Mouse (Mus musculus): ENCODE data around the gene Prl2c3. TPM values are rescaled to one million over a fixed set of nuclear protein-coding genes. Genes with fewer than 3 reads are reported as not detected.
"Not testable (repeated sequence)": the region's sequence is repeated elsewhere in the genome, so short reads cannot be mapped to it uniquely, and the experiment has no call there.

Gene Prl2c3
- polyA plus RNA-seq, 1 experiment from 2014 or later: not detected

- Histone ChIP-seq H3K36me3 (ENCODE audit: control insufficient read depth, insufficient read depth, low read length) (no peaks in the 10 kb centered on the region), H3K4me1 (ENCODE audit: control insufficient read depth, insufficient read depth, low read length) (no peaks in the 10 kb centered on the region), H3K9ac (ENCODE audit: low read depth, low read length) (no peak overlapping the region), H3K4me2 (no peak overlapping the region), H3K27me3 (ENCODE audit: control insufficient read depth, insufficient read depth, low read length) (no peaks in the 10 kb centered on the region), H3K9me3 (replicated peaks; ENCODE audit: control insufficient read depth, low read length) (peaks cover 16% of the 10 kb centered on the region), H3K27ac (ENCODE audit: low read depth, low read length) (no peak overlapping the region), H3K4me3 (ENCODE audit: low read depth, low read length) (no peak overlapping the region)
- no peak for ATAC-seq (replicated peaks; ENCODE audit: insufficient number of reproducible peaks, low FRiP score, low TSS enrichment)
- WGBS (ENCODE audit: insufficient replicate concordance): 54% methylated on average over 2 of the region's 2 CpGs
Observed at GRCm38 (mm10) chr13:12809591-12809990, 9.7 kb upstream of the Prl2c3 start.

DNA sequence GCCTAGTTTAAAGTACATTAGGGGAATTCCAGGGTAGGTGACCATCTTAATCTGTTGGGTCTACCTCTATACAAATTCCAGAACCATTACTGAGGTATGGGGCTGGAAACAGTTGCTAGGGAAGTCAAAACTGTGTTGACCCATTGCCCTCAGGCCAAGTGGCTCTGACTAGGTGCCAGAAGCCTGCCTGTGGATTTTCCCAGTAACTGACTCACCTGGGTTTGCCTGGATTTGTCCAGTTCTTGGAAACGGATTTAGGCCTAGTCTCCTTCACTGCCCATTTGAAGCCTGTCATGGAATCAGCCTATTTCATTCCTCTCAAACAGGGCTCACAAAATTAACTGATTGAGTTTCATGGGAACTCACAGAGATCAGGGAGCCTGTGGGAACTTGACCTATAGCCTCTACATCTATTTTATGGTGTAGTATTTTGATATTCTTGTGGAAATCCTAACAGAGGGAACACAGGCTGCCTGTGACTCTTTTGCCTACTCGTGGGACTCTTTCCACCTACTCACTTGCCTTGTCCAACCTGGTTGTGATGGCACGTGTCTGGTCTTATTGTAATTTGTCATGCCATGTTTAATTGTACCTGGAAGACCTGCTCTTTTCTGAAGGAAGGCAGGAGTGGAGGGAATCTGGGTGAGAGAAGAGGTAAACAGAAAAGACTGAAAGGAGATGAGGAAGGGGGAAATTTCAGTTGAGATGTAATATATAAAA, 9.1 kb upstream of the Prl2c3 start:
- H3K4me3 ChIP-seq (ENCODE audit: low read depth, low read length); H3K27ac ChIP-seq (ENCODE audit: low read depth, low read length); H3K36me3 ChIP-seq (ENCODE audit: control insufficient read depth, insufficient read depth, low read length); H3K27me3 ChIP-seq (ENCODE audit: control insufficient read depth, insufficient read depth, low read length); H3K4me2 ChIP-seq; ATAC-seq (replicated peaks; ENCODE audit: insufficient number of reproducible peaks, low FRiP score, low TSS enrichment); H3K4me1 ChIP-seq (ENCODE audit: control insufficient read depth, insufficient read depth, low read length); H3K9ac ChIP-seq (ENCODE audit: low read depth, low read length): not testable (repeated sequence)
- 54% methylated on average over 3 of the region's 3 CpGs for WGBS (ENCODE audit: insufficient replicate concordance)
- H3K9me3 ChIP-seq (replicated peaks; ENCODE audit: control insufficient read depth, low read length): peaks cover 16% of the 10 kb centered on the region

GRCm38 (mm10) chr13:12806496-12806895, 6.6 kb upstream of the Prl2c3 start:
- not testable (repeated sequence) for H3K4me1 ChIP-seq (ENCODE audit: control insufficient read depth, insufficient read depth, low read length); ATAC-seq (replicated peaks; ENCODE audit: insufficient number of reproducible peaks, low FRiP score, low TSS enrichment); H3K27ac ChIP-seq (ENCODE audit: low read depth, low read length); H3K4me2 ChIP-seq; H3K4me3 ChIP-seq (ENCODE audit: low read depth, low read length); H3K36me3 ChIP-seq (ENCODE audit: control insufficient read depth, insufficient read depth, low read length); H3K27me3 ChIP-seq (ENCODE audit: control insufficient read depth, insufficient read depth, low read length); H3K9ac ChIP-seq (ENCODE audit: low read depth, low read length)
- 60% methylated on average over 3 of the region's 4 CpGs for WGBS (ENCODE audit: insufficient replicate concordance)
- peaks cover 14% of the 10 kb centered on the region for H3K9me3 ChIP-seq (replicated peaks; ENCODE audit: control insufficient read depth, low read length)

- not testable (repeated sequence) for H3K36me3 ChIP-seq (ENCODE audit: control insufficient read depth, insufficient read depth, low read length); ATAC-seq (replicated peaks; ENCODE audit: insufficient number of reproducible peaks, low FRiP score, low TSS enrichment); H3K9me3 ChIP-seq (replicated peaks; ENCODE audit: control insufficient read depth, low read length); H3K4me3 ChIP-seq (ENCODE audit: low read depth, low read length); H3K4me1 ChIP-seq (ENCODE audit: control insufficient read depth, insufficient read depth, low read length); H3K27me3 ChIP-seq (ENCODE audit: control insufficient read depth, insufficient read depth, low read length); H3K27ac ChIP-seq (ENCODE audit: low read depth, low read length); H3K4me2 ChIP-seq; H3K9ac ChIP-seq (ENCODE audit: low read depth, low read length)
- 69% methylated on average over 6 of the region's 6 CpGs for WGBS (ENCODE audit: insufficient replicate concordance)
Observed at GRCm38 (mm10) chr13:12769442-12770091, 30.3 kb downstream of the Prl2c3 start.

Other genes with a start within 250 kb of the Prl2c3 start
- gene Ero1lb, start 234.2 kb downstream of the Prl2c3 start, polyA plus RNA-seq (2014; fragmentation: Nextera tagmentation; extraction: Ambion mirVana): 7.2 and 7.7 TPM in 2 replicates
- gene Prl2c2, start 205.3 kb upstream of the Prl2c3 start, polyA plus RNA-seq (2014; fragmentation: Nextera tagmentation; extraction: Ambion mirVana): 0.42 and 0.60 TPM in 2 replicates